Comparison of ENCODE assay signal across 11 mouse cellular contexts in genomic region chr2:150650511-150651074, GRCm38 (mm10). TPM values are rescaled to one million over a fixed set of nuclear protein-coding genes. Genes with fewer than 3 reads are reported as not detected.
DNase-seq lines count a peak whose midpoint lies in the region; ATAC-seq lines count a peak whose summit lies in the region.
"Had no signal": no experiment of that assay in that cellular context is flagged by ENCODE, and none has a peak within 500 bp of the region (broad histone marks: within the 10 kb centered on the region; RNA-seq: fewer than 3 reads in every experiment).

No protein-coding gene starts in this region.

- H3K4me3 ChIP-seq in heart, embryonic 12.5 days, result no peak overlapping the region
- no peak overlapping the region for H3K4me3 ChIP-seq in hindbrain, embryonic 15.5 days
- H3K4me3 ChIP-seq in midbrain, embryonic 14.5 days (replicated peaks; ENCODE audit: low read depth, low read length), result no peak overlapping the region
- H3K4me3 ChIP-seq: megakaryocyte, embryonic 14.5 days had no signal

- 11% methylated on average over 7 of the region's 7 CpGs for WGBS in heart, embryonic 12.5 days
- 3% methylated on average over 7 of the region's 7 CpGs for WGBS in hindbrain, embryonic 15.5 days
- WGBS in midbrain, embryonic 14.5 days, result 9% methylated on average over 7 of the region's 7 CpGs

- no peak for DNase-seq in heart, postnatal 4 days
- peak; percentile 67 for DNase-seq in ZHBTc4 (ENCODE audit: low read depth, low spot score)
- DNase-seq in midbrain, embryonic 14.5 days, result no peak
- no peak for DNase-seq in frontal cortex, postnatal 25 days (ENCODE audit: low spot score in 2 of 2)
- no peak for DNase-seq in thymus, postnatal 4 days
- no peak for DNase-seq in lung, adult 18-20 months
- DNase-seq: right cerebral cortex, postnatal 4 days had no signal

- ATAC-seq in heart, embryonic 12.5 days (ENCODE audit: insufficient number of reproducible peaks, low FRiP score), result peak; percentile 59; the same call in 1 of the 2 replicates
- ATAC-seq in hindbrain, embryonic 15.5 days (ENCODE audit: low FRiP score, low read depth), result 0 out of 2 replicates have a peak, but pooled peaks have one; percentile 39
- peak; percentile 21; the same call in 1 of the 2 replicates for ATAC-seq in midbrain, embryonic 14.5 days (ENCODE audit: low FRiP score, low TSS enrichment)

- peak overlapping the region; percentile 87 for H3K27ac ChIP-seq in heart, embryonic 12.5 days (ENCODE audit: poor library complexity, severe bottlenecking)
- H3K27ac ChIP-seq in hindbrain, embryonic 15.5 days (replicated peaks), result no peak overlapping the region
- H3K27ac ChIP-seq in midbrain, embryonic 14.5 days (replicated peaks; ENCODE audit: low read depth, low read length), result peak overlapping the region; percentile 26; the same call in 1 of the 2 replicates

- H3K9ac ChIP-seq in heart, embryonic 12.5 days, result peak overlapping the region; percentile 4; the same call in 1 of the 2 replicates
- H3K9ac ChIP-seq in hindbrain, embryonic 15.5 days, result no peak overlapping the region
- no peak overlapping the region for H3K9ac ChIP-seq in midbrain, embryonic 14.5 days (replicated peaks; ENCODE audit: low read length)

- H3K4me1 ChIP-seq in heart, embryonic 12.5 days (replicated peaks), result peaks cover 24% of the 10 kb centered on the region
- peaks cover 21% of the 10 kb centered on the region for H3K4me1 ChIP-seq in hindbrain, embryonic 15.5 days (replicated peaks)
- H3K4me1 ChIP-seq in midbrain, embryonic 14.5 days (ENCODE audit: control insufficient read depth, insufficient read depth, low read length), result peaks cover 20% of the 10 kb centered on the region

- H3K27me3 ChIP-seq in heart, embryonic 12.5 days (replicated peaks), result no peaks in the 10 kb centered on the region
- no peaks in the 10 kb centered on the region for H3K27me3 ChIP-seq in hindbrain, embryonic 15.5 days
- H3K27me3 ChIP-seq in midbrain, embryonic 14.5 days (ENCODE audit: control insufficient read depth, insufficient read depth, low read length), result no peaks in the 10 kb centered on the region

- peak overlapping the region; percentile 32 for H3K4me2 ChIP-seq in heart, embryonic 12.5 days
- H3K4me2 ChIP-seq in hindbrain, embryonic 15.5 days, result no peak overlapping the region
- H3K4me2 ChIP-seq in midbrain, embryonic 14.5 days (ENCODE audit: low read length), result no peak overlapping the region

- H3K9me3 ChIP-seq in heart, embryonic 12.5 days (replicated peaks), result no peaks in the 10 kb centered on the region
- H3K9me3 ChIP-seq in hindbrain, embryonic 15.5 days, result no peaks in the 10 kb centered on the region
- no peaks in the 10 kb centered on the region for H3K9me3 ChIP-seq in midbrain, embryonic 14.5 days (ENCODE audit: control insufficient read depth, low read length)

- no peaks in the 10 kb centered on the region for H3K36me3 ChIP-seq in heart, embryonic 12.5 days
- H3K36me3 ChIP-seq in hindbrain, embryonic 15.5 days, result no peaks in the 10 kb centered on the region
- no peaks in the 10 kb centered on the region for H3K36me3 ChIP-seq in midbrain, embryonic 14.5 days (ENCODE audit: control insufficient read depth, insufficient read depth, low read length)

RNA-seq across cellular contexts. Expression of gene Acss1, which starts 17.7 kb away (rescaled TPM):
- polyA plus RNA-seq in heart, embryonic 12.5 days (2016; fragmentation: Nextera tagmentation; extraction: Ambion mirVana), result 11.1 and 12.7 TPM in 2 replicates
- 10 to 100 TPM; 26.7 to 27.3 TPM for total RNA-seq in heart, postnatal 4 days (2021)
- 15.0 and 19.8 TPM in 2 replicates for polyA plus RNA-seq in hindbrain, embryonic 15.5 days (2015; fragmentation: Nextera tagmentation; extraction: Ambion mirVana)
- 15.2 and 19.9 TPM in 2 replicates for polyA plus RNA-seq in midbrain, embryonic 14.5 days (2014; fragmentation: Nextera tagmentation; extraction: Ambion mirVana)

RNA-seq across cellular contexts. Expression of gene Vsx1, which starts 38.6 kb away (rescaled TPM):
- polyA plus RNA-seq in heart, embryonic 12.5 days (2016; fragmentation: Nextera tagmentation; extraction: Ambion mirVana), result not detected in 2 replicates
- not detected for total RNA-seq in heart, postnatal 4 days (2021)
- polyA plus RNA-seq in hindbrain, embryonic 15.5 days (2015; fragmentation: Nextera tagmentation; extraction: Ambion mirVana), result 0.09 and 0.13 TPM in 2 replicates
- not detected in 2 replicates for polyA plus RNA-seq in midbrain, embryonic 14.5 days (2014; fragmentation: Nextera tagmentation; extraction: Ambion mirVana)
- polyA plus RNA-seq: large intestine, adult 2 months had no signal

RNA-seq across cellular contexts. Expression of gene Apmap, which starts 42.2 kb away (rescaled TPM):
- 29.3 and 32.5 TPM in 2 replicates for polyA plus RNA-seq in heart, embryonic 12.5 days (2016; fragmentation: Nextera tagmentation; extraction: Ambion mirVana)
- 10 to 100 TPM; 33.5 to 37.6 TPM for total RNA-seq in heart, postnatal 4 days (2021)
- polyA plus RNA-seq in hindbrain, embryonic 15.5 days (2015; fragmentation: Nextera tagmentation; extraction: Ambion mirVana), result 40.3 and 43.5 TPM in 2 replicates
- polyA plus RNA-seq in midbrain, embryonic 14.5 days (2014; fragmentation: Nextera tagmentation; extraction: Ambion mirVana), result 33.4 and 42.5 TPM in 2 replicates
